Mouse (Mus musculus): Measurements from ENCODE around the gene Mn1.

GRCm38 (mm10) chr5:111444361-111444760, 27.2 kb downstream of the Mn1 start:
- TF ChIP-seq MAFK (IDR thresholded peaks at IDR 0.05; ENCODE audit: borderline replicate concordance, low read depth, low read length) = no peak
- TF ChIP-seq SMC3 (IDR thresholded peaks at IDR 0.05; ENCODE audit: low read depth, low read length) = no peak
- no peak for TF ChIP-seq POLR2A (IDR thresholded peaks at IDR 0.05; ENCODE audit: control insufficient read depth in 1 of 2, insufficient read depth in 1 of 2, low read depth in 1 of 2, low read length in 2 of 2, poor library complexity in 1 of 2)
- TF ChIP-seq CHD2 (IDR thresholded peaks at IDR 0.05; ENCODE audit: low read length) = no peak
- TF ChIP-seq TBP (IDR thresholded peaks at IDR 0.05; ENCODE audit: low read depth, low read length) = no peak

Measured in MEL (cell line).